Mouse (Mus musculus): ENCODE measurements at regions not wholly inside any gene's neighbourhood (a gene's known extent, or its start where the extent isn't known, plus 50 kb on each side); places are given as distances from the start of the nearest gene placed in this dataset.

DNA sequence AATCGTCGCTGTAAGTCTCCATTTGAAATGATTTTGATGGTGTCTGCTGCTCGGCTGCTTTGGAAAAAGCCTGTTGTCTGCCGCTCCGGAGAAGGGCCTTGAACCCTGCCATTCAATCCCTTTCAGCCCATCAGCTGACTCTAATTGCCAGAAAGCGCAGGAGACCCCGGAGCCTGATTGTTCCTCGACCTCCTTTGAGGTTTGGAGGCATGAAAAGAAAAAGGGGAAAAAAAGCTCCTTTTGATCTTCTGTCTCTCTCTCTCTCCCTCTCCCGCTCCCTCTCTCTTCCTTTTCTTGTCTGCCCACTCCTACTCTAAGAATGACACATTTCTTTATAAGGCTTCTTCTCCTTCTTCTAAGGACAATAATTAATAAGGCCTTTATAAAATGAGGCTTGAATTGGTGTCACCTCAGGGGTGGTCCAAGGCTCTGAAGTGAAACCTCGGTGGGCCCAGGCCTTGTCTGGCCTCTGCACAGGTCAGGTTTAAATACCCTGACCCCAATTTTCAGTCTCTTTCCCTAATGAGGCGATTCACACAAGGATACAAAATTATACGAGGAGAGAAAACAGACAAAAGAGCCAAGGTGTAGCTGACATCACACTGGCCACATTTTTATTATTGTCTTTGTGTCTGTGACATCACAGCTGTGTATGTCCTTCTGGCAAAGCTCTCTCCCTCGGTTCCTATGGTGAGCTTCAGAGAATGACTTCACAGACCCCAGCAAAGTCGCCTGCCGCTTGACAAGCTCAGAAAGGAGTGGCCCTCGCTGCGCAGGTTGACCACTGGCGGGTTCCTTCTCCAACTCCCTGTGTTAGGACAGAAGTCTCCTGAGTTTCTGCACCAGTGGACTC lies 787.4 kb downstream of the Nr2f2 start:
- no peak for DNase-seq (ENCODE audit: low spot score in 2 of 2)

GRCm38 (mm10) chr7:69577754-69578153 lies 788.8 kb downstream of the Nr2f2 start:
- DNase-seq (ENCODE audit: low spot score in 2 of 2), result no peak

DNA sequence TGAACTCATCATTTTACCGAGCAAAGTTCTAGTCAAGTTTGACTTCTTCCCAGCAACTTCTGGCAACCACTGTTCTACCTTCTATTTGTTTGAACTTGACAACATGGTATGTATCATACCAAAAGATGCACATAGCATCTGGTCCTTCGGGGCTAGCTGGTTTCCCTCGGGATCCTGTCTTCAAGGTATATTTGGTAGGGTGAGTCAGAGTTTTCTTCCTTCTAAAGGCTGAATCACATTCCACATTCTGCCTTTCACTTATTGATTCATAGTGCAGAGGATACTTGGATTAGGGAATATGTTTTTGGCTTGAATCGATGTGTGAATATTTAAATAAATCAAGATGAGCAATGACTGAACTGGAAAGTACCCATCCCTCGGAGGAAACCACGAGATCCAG lies 789.9 kb downstream of the Nr2f2 start:
- DNase-seq (ENCODE audit: low spot score in 2 of 2), result no peak

DNA sequence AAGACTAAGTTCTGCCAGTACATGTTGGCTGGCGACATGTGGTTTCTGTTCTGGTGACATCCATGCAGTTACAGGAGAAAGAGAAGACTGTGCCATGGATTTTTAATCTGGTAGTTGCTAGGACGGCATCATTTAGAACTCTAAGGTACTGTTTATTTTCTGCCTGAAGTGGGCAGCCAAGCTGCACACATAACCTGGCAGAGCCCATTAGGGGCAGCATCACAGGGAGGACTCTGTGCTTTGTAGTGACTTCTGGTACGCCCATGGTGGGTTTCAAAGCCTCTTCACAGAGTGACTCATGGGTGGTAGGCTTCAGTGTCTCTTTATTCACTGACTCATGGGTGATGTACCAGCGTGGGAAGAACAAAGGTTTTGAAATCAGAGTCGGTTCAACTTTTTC lies 792.8 kb downstream of the Nr2f2 start:
- peak; percentile 23 to 58 for DNase-seq (ENCODE audit: low spot score in 2 of 2)

GRCm38 (mm10) chr7:69572626-69573394 lies 793.7 kb downstream of the Nr2f2 start:
- no peak for DNase-seq (ENCODE audit: low spot score in 2 of 2)

DNA sequence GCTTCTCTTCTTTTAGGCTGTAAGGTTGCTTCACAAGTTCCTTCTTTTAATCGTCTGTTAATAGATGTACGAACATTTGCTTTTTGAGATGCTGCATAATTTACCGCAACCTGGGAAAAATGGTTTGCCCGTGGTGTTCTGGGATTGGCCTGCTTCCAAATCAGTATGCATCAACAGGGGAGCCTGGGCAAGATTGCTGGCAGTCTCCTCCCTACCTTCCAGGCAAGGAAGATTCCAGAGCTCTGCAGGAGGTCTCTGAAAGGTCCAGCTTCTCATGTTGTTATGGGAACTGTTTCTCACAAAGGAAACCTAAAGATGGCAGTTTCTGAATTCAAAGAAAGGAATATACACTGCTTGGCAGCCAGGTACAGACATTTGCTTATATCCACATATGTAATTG lies 799.6 kb downstream of the Nr2f2 start:
- DNase-seq (ENCODE audit: low spot score in 2 of 2), result no peak

DNA sequence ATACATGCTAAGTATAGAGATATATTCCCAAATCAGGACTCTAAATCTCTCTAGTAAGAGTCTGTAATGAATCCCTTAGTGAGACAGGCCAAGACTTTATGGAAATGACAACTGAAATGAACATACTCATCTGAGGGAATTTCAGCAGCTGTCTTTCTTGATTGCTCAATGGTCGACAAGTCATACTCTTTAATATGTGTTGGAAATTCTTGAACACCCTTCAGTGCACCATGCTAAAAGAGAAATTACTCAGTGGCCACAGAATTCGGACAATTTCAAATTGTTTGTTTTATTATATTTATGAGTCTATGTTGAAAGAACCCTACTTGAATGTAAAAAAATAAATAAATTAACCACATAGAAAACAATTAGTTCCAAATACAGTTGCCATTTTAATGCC lies 802.1 kb downstream of the Nr2f2 start:
- DNase-seq (ENCODE audit: low spot score in 2 of 2), result no peak

- DNase-seq (ENCODE audit: low spot score in 2 of 2), result no peak
Measured at GRCm38 (mm10) chr7:69554776-69555175, 805.7 kb upstream of the Arrdc4 start.

DNA sequence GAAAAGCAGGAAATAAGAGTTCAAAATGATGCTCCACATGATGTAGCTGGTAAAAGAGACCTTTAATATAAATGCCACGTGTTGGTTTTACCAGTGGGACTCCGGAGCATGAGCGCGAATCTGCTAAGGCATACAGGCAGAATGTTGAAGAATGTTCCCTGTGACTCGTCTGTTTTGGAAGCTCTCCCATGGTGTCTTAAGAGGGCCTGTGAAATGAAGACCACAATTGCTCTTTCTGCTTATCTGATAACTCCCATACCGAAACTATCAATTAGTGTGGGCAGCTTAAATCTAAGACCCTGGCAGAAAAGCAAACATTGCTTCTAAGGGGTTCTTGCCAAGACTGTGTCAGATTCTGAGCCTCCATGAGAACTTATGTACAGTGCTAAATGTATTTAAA lies 804.9 kb upstream of the Arrdc4 start:
- DNase-seq (ENCODE audit: low spot score in 2 of 2), result no peak

DNA sequence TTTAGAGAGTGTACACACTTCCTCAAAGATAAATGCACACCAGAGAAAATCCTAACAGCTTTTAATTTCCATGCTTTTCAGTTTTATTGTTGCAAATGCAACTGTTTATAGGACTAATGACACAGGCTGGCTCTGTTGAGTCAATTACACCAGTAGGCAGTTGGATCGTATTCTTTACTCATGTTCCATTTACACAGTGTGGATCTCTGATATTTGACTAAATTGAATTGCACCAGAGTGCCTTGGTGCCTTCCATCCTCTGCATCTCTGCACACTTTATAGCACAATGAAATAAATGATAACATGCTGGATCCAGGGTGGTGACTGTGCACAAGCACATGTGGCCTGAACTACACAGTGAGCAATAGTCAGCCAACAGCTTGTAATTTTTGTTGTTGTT lies 787.0 kb upstream of the Arrdc4 start:
- DNase-seq (ENCODE audit: low spot score in 2 of 2), result no peak

DNA sequence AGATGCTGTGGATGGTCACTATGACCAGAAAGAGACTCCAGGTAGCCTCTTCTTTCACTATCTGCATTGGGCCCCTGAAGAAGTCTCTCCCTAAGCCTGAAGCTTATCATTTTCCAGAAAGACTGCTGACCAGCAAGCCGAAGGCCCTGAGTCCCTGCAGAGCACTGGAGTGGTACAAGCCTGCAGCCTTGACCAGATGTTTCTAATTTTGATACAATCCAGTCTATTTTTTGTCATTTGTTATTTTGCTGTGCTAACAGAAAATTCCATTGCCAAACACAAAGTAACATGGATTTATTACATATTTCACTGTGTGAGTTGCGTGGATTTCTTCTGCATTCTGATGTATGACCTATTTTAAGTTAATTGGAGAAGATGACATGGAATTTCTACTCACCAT lies 764.9 kb upstream of the Arrdc4 start:
- no peak for DNase-seq (ENCODE audit: low spot score in 2 of 2)

DNA sequence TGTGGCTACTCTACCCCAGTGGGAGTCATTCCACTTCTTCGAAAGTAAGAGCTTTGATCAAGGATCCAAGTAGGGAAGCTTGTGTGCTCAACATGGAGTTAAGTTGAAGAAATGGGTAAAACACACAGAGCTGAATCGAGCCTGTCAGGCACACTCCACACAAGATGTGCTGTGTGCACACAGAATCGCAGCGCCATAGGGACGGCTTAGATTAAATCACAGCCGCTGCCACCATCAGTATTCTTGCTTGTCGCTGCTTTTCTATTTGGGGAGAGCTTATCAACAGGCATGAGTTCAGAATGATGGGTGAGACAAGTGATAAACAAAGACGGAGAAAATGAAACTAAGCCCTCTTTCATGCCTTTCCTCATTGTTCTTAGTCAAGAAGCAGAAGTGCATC lies 761.3 kb upstream of the Arrdc4 start:
- DNase-seq (ENCODE audit: low spot score in 2 of 2), result no peak

DNA sequence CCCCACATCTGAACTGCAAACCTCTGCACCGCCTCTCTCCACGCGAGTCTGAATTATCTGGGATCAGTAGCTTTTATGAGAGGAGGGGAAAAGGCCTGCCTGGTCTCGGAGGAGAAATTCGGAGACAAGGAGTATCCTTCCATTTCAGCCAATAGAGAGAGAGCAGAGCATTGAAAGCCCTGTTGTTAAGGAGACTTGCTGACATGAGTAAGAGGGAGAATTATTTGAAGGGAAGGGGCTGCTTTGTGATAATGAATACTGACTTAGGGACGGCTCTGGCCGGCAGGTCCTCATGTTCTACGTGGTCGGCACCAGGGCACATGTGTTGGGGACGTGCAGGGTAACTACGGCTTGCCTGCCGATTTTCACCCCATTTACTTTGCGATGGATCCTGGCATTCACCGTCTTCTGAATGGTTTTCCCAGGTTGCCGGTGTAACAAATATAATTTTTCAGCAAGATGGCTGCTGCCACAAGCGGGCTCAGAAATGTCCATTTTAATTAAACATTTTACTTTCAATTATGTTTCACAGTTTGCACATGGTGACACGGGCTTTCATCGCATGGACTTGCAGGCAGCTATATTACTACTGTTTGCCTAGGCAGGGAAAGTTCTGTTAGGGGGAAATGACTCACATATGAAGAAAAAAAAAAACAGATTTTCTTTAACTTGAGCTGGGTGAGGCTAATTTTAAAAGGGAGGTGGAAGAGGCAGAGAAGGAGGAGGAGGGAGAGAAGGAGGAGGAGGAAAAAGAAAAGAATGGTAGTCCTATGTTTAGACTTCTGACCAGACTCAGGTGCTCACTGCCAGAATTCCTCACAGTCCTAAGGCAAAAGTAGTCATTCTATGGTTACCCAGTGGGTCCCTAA lies 744.3 kb upstream of the Arrdc4 start:
- DNase-seq (ENCODE audit: low spot score in 2 of 2), result no peak

DNA sequence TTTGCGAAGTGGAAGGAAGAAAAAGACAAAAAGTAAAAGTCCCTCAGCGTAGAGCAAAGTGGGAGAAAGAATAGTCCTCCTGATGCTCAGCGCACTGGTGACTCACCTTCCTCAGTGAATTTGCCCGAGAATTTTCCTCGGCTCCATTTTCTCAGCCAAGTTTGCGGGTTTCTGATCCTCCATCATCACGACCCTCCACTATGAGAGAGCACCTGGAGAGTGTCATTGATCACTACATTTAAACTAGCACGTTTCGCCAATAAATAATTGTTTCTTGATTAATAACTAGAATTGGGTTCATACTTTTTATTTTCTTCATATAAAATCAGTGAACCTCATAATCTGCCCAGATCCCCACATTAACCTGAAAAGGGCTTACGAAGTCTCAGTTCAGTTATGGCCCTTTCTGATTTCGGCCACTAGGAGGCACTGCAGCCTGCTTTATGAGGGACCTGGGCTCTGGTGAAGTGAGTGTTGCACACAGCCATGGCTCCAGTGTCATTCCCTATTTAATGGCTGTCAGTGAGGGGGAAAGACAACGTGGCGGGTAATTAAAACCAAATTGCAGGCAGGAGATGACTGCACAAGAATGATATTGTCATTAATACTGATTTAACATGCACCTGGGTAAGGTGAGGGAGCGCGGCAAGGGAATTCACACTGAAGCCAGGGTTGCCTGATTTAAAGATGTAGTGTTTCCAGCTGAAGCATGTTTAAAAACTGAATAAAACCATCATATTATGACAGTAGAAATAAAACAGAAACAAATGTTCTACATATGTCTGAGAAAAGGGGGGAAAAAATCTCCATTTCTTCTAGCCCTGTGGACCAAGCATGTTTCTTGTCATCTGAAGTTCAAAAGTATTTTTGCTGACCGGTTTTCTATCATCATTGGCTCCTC lies 741.8 kb upstream of the Arrdc4 start:
- peak; percentile 63 to 85 for DNase-seq (ENCODE audit: low spot score in 2 of 2)

- peak in 1 of 2 experiments; percentile 69 for DNase-seq (ENCODE audit: low spot score in 2 of 2)
Measured at GRCm38 (mm10) chr7:69488630-69489029, 739.6 kb upstream of the Arrdc4 start.

- DNase-seq (ENCODE audit: low spot score in 2 of 2), result peak in 1 of 2 experiments; percentile 43
Measured at GRCm38 (mm10) chr7:69487111-69487510, 738.1 kb upstream of the Arrdc4 start.

DNA sequence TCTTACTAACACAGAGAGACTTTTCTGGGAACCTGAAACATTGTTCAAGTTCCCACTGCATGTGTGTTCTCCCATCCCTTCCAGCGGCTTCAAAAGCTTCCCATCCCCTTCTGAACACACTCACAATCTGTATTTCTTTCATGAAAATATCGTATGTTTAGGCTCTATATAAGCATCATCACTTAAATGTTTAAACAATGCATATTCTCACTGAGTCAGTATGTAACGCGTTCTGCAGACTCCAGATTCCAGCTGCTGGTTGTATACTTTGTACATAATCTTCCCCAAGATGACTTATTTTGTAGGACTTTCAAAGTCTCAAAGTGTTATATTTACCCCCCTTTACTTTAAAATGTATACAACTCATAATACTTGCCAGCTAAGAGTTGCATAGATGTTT lies 735.5 kb upstream of the Arrdc4 start:
- DNase-seq (ENCODE audit: low spot score in 2 of 2), result no peak
